Mouse (Mus musculus) heart, postnatal 0 days (tissue): ENCODE measurements around the gene Jak1.

Experiments
- CTCF ChIP-seq: IDR thresholded peaks from 2 replicates; pipeline ENCODE4 v1.5.1; 2016; ENCODE audit warnings: antibody characterized with exemption, control low read depth, low read depth
- EP300 ChIP-seq: IDR thresholded peaks from 2 replicates; pipeline ENCODE4 v1.6.1; 2016; ENCODE audit warnings: antibody characterized with exemption, low read depth

- TF ChIP-seq CTCF = no peak
- TF ChIP-seq EP300 = no peak
Measured at GRCm38 (mm10) chr4:101137975-101138374, 127.1 kb downstream of the Jak1 start.
